Mouse (Mus musculus) kidney, adult 2 months (tissue): ENCODE measurements around the gene Mettl16.

Experiments used
- CTCF ChIP-seq: fragments of 200-500 bp; conservative IDR thresholded peaks from 2 replicates; pipeline ENCODE4 v1.5.1; 2011; ENCODE audit warnings: low read depth, mild to moderate bottlenecking, control low read depth, low read length, moderate library complexity, mixed read lengths; ENCODE audit not compliant: insufficient read depth, insufficient read length
- POLR2A ChIP-seq: fragments of 200-500 bp; IDR thresholded peaks from one replicate; pipeline ENCODE4 v1.6.1; 2011; ENCODE audit warnings: low read depth, low read length, control low read depth

DNA sequence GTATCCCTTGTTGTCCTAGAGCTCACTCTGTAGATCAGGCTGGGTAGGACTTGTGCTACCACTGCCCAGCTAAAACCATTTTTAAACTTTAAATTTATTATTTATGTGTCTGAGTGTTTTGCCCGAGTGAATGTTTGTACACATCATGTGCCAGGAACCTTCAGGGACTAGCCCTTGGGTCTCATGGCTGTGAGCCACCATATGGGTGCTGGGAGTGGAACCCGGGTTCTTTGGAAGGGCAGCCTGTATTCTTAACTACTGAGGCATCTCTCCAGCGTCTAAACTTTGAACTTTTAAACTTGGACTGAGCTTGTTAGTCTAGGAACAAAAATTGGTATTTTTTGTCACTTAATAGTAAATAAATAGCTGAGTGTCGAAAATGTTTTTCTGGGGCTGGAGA, 22.2 kb downstream of the Mettl16 start:
- no peak for TF ChIP-seq POLR2A
- no peak for TF ChIP-seq CTCF
